Mouse (Mus musculus) heart, embryonic 15.5 days (tissue): ENCODE measurements around the gene Hnrnph1. TPM values are rescaled to one million over a fixed set of nuclear protein-coding genes. Genes with fewer than 3 reads are reported as not detected.
A peak's percentile ranks its signal among the peaks of the same experiment; 100 is the strongest.

ENCODE experiments used
- ATAC-seq: fragments of 200-750 bp; cut with Nextera tagmentation; replicated peaks from 2 replicates; pipeline ENCODE4 v1.8.0; 2017; ENCODE audit warnings: low read depth, moderate TSS enrichment; ENCODE audit not compliant: insufficient number of reproducible peaks, insufficient read depth, low FRiP score
- H3K27ac ChIP-seq: fragments of 300-500 bp; sonication (generic); 2 replicates; pipeline ENCODE4 v1.5.1; 2015; ENCODE audit warnings: mild to moderate bottlenecking, inconsistent platforms
- H3K27me3 ChIP-seq: fragments of 300-500 bp; sonication (generic); 2 replicates; pipeline ENCODE4 v1.6.1; 2015; ENCODE audit warnings: inconsistent platforms
- H3K36me3 ChIP-seq: fragments of 300-500 bp; sonication (generic); 2 replicates; pipeline ENCODE4 v1.6.1; 2015; ENCODE audit warnings: mild to moderate bottlenecking, inconsistent platforms
- H3K4me1 ChIP-seq: fragments of 300-500 bp; sonication (generic); replicated peaks from 2 replicates; pipeline ENCODE4 v1.6.1; 2015; ENCODE audit warnings: inconsistent platforms
- H3K4me2 ChIP-seq: fragments of 300-500 bp; sonication (generic); 2 replicates; pipeline ENCODE4 v1.6.1; 2015; ENCODE audit warnings: inconsistent platforms, mild to moderate bottlenecking, moderate library complexity
- H3K4me3 ChIP-seq: fragments of 300-500 bp; sonication (generic); 2 replicates; pipeline ENCODE4 v1.5.1; 2015; ENCODE audit warnings: mild to moderate bottlenecking, inconsistent platforms
- H3K9ac ChIP-seq: fragments of 300-500 bp; sonication (generic); 2 replicates; pipeline ENCODE4 v1.6.1; 2015; ENCODE audit warnings: mild to moderate bottlenecking, inconsistent platforms
- H3K9me3 ChIP-seq: fragments of 300-500 bp; sonication (generic); replicated peaks from 2 replicates; pipeline ENCODE4 v1.6.1; 2016; ENCODE audit warnings: inconsistent platforms
- WGBS: fragments of 180-500 bp; shearing (Covaris S2); methylation state at CpG from one replicate; pipeline ENCODE4 v1.1.7; 2015; ENCODE audit warnings: mixed read lengths; 5-methylcytosine and 5-hydroxymethylcytosine counted together
- polyA plus RNA-seq: library from polyadenylated mRNA; unstranded; fragments of >200 nt; fragmentation: Nextera tagmentation; extraction: Ambion mirVana; gene quantifications from 2 replicates; pipeline ENCODE4 v1.2.1, GENCODE M21; 2015

The Hnrnph1 gene
- polyA plus RNA-seq, 1 experiment from 2014 or later: 190 TPM

- no peaks in the 10 kb centered on the region for H3K27me3 ChIP-seq
- H3K4me3 ChIP-seq: no peak overlapping the region
- peaks cover 12% of the 10 kb centered on the region for H3K4me1 ChIP-seq
- no peak overlapping the region for H3K9ac ChIP-seq
- no peak overlapping the region for H3K27ac ChIP-seq
- peaks cover 47% of the 10 kb centered on the region for H3K36me3 ChIP-seq
- H3K9me3 ChIP-seq: no peaks in the 10 kb centered on the region
- ATAC-seq: no peak
- no peak overlapping the region for H3K4me2 ChIP-seq
- 59% methylated on average over 3 of the region's 3 CpGs for WGBS
Observed at GRCm38 (mm10) chr11:50389011-50389410, 12.2 kb downstream of the Hnrnph1 start.

GRCm38 (mm10) chr11:50389616-50390015 is 12.8 kb downstream of the Hnrnph1 start:
- ATAC-seq: no peak
- 67% methylated on average over 5 of the region's 5 CpGs for WGBS
- peaks cover 12% of the 10 kb centered on the region for H3K4me1 ChIP-seq
- no peak overlapping the region for H3K9ac ChIP-seq
- no peak overlapping the region for H3K4me2 ChIP-seq
- no peak overlapping the region for H3K27ac ChIP-seq
- no peak overlapping the region for H3K4me3 ChIP-seq
- H3K27me3 ChIP-seq: no peaks in the 10 kb centered on the region
- peaks cover 49% of the 10 kb centered on the region for H3K36me3 ChIP-seq
- H3K9me3 ChIP-seq: no peaks in the 10 kb centered on the region

GRCm38 (mm10) chr11:50391272-50391960 is 14.6 kb downstream of the Hnrnph1 start:
- ATAC-seq: peak; percentile 80
- no peak overlapping the region for H3K4me2 ChIP-seq
- H3K4me3 ChIP-seq: no peak overlapping the region
- peaks cover 12% of the 10 kb centered on the region for H3K4me1 ChIP-seq
- H3K9ac ChIP-seq: peak overlapping the region; percentile 8; the same call in 1 of the 2 replicates
- no peaks in the 10 kb centered on the region for H3K27me3 ChIP-seq
- H3K36me3 ChIP-seq: peaks cover 42% of the 10 kb centered on the region
- H3K9me3 ChIP-seq: no peaks in the 10 kb centered on the region
- 53% methylated on average over 4 of the region's 4 CpGs for WGBS
- H3K27ac ChIP-seq: peak overlapping the region; percentile 72

- H3K4me3 ChIP-seq: no peak overlapping the region
- peaks cover 35% of the 10 kb centered on the region for H3K36me3 ChIP-seq
- no peak overlapping the region for H3K4me2 ChIP-seq
- no peaks in the 10 kb centered on the region for H3K9me3 ChIP-seq
- H3K27ac ChIP-seq: no peak overlapping the region
- 82% methylated on average over 6 of the region's 6 CpGs for WGBS
- H3K4me1 ChIP-seq: peaks cover 12% of the 10 kb centered on the region
- H3K27me3 ChIP-seq: no peaks in the 10 kb centered on the region
- no peak for ATAC-seq
- no peak overlapping the region for H3K9ac ChIP-seq
Observed at GRCm38 (mm10) chr11:50393306-50393705, 16.5 kb downstream of the Hnrnph1 start.

GRCm38 (mm10) chr11:50394731-50395130 is 17.9 kb downstream of the Hnrnph1 start:
- peaks cover 12% of the 10 kb centered on the region for H3K4me1 ChIP-seq
- H3K9ac ChIP-seq: no peak overlapping the region
- no peaks in the 10 kb centered on the region for H3K9me3 ChIP-seq
- H3K36me3 ChIP-seq: peaks cover 38% of the 10 kb centered on the region
- H3K4me2 ChIP-seq: no peak overlapping the region
- no peak for ATAC-seq
- no peak overlapping the region for H3K27ac ChIP-seq
- WGBS: 87% methylated on average over 7 of the region's 7 CpGs
- H3K4me3 ChIP-seq: no peak overlapping the region
- H3K27me3 ChIP-seq: no peaks in the 10 kb centered on the region

- H3K27me3 ChIP-seq: no peaks in the 10 kb centered on the region
- no peak overlapping the region for H3K4me3 ChIP-seq
- no peak overlapping the region for H3K4me2 ChIP-seq
- no peak for ATAC-seq
- H3K9me3 ChIP-seq: no peaks in the 10 kb centered on the region
- H3K27ac ChIP-seq: no peak overlapping the region
- H3K4me1 ChIP-seq: peaks cover 2% of the 10 kb centered on the region
- no peak overlapping the region for H3K9ac ChIP-seq
- 69% methylated on average over 11 of the region's 11 CpGs for WGBS
- peaks cover 54% of the 10 kb centered on the region for H3K36me3 ChIP-seq
Observed at GRCm38 (mm10) chr11:50396766-50397307, 20.0 kb downstream of the Hnrnph1 start.

- Histone ChIP-seq H3K4me3 (no peak overlapping the region), H3K4me1 (peaks cover 2% of the 10 kb centered on the region; the same call in 1 of the 2 replicates), H3K4me2 (no peak overlapping the region), H3K27me3 (no peaks in the 10 kb centered on the region), H3K9ac (no peak overlapping the region), H3K27ac (no peak overlapping the region), H3K9me3 (no peaks in the 10 kb centered on the region), H3K36me3 (peaks cover 59% of the 10 kb centered on the region)
- 75% methylated on average over 9 of the region's 9 CpGs for WGBS
- no peak for ATAC-seq
Observed at GRCm38 (mm10) chr11:50397316-50397715, 20.5 kb downstream of the Hnrnph1 start.

GRCm38 (mm10) chr11:50398803-50399202 is 22.0 kb downstream of the Hnrnph1 start:
- H3K9me3 ChIP-seq: no peaks in the 10 kb centered on the region
- no peak overlapping the region for H3K4me3 ChIP-seq
- H3K4me1 ChIP-seq: peaks cover 16% of the 10 kb centered on the region
- ATAC-seq: no peak
- H3K36me3 ChIP-seq: peaks cover 53% of the 10 kb centered on the region
- H3K27ac ChIP-seq: no peak overlapping the region
- H3K27me3 ChIP-seq: no peaks in the 10 kb centered on the region
- WGBS: 79% methylated on average over 13 of the region's 13 CpGs
- no peak overlapping the region for H3K9ac ChIP-seq
- H3K4me2 ChIP-seq: no peak overlapping the region

GRCm38 (mm10) chr11:50402481-50402880 is 25.7 kb downstream of the Hnrnph1 start:
- no peaks in the 10 kb centered on the region for H3K27me3 ChIP-seq
- peak overlapping the region; percentile 81 for H3K27ac ChIP-seq
- H3K9ac ChIP-seq: no peak overlapping the region
- no peak for ATAC-seq
- no peaks in the 10 kb centered on the region for H3K9me3 ChIP-seq
- peaks cover 19% of the 10 kb centered on the region for H3K4me1 ChIP-seq
- H3K36me3 ChIP-seq: peaks cover 62% of the 10 kb centered on the region
- H3K4me2 ChIP-seq: no peak overlapping the region
- no peak overlapping the region for H3K4me3 ChIP-seq
- 81% methylated on average over 3 of the region's 3 CpGs for WGBS

GRCm38 (mm10) chr11:50403367-50404014 is 26.7 kb downstream of the Hnrnph1 start:
- Histone ChIP-seq H3K36me3 (peaks cover 55% of the 10 kb centered on the region), H3K27ac (peak overlapping the region; percentile 81), H3K4me3 (no peak overlapping the region), H3K9me3 (no peaks in the 10 kb centered on the region), H3K4me2 (peak overlapping the region; percentile 21), H3K4me1 (peaks cover 19% of the 10 kb centered on the region), H3K9ac (no peak overlapping the region), H3K27me3 (no peaks in the 10 kb centered on the region)
- peak; percentile 63 for ATAC-seq
- WGBS: 40% methylated on average over 10 of the region's 10 CpGs

GRCm38 (mm10) chr11:50407235-50407634 is 30.4 kb downstream of the Hnrnph1 start:
- no peaks in the 10 kb centered on the region for H3K9me3 ChIP-seq
- ATAC-seq: no peak
- H3K27ac ChIP-seq: no peak overlapping the region
- 52% methylated on average over 6 of the region's 6 CpGs for WGBS
- no peaks in the 10 kb centered on the region for H3K27me3 ChIP-seq
- H3K4me3 ChIP-seq: no peak overlapping the region
- no peak overlapping the region for H3K9ac ChIP-seq
- peaks cover 44% of the 10 kb centered on the region for H3K36me3 ChIP-seq
- peaks cover 18% of the 10 kb centered on the region for H3K4me1 ChIP-seq
- H3K4me2 ChIP-seq: no peak overlapping the region
